Mouse (Mus musculus) hindbrain, embryonic 14.5 days (tissue): Measurements from ENCODE around the gene Prpf38b. TPM values are rescaled to one million over a fixed set of nuclear protein-coding genes. Genes with fewer than 3 reads are reported as not detected.

Source experiments
- ATAC-seq: fragments of 200-750 bp; cut with Nextera tagmentation; 2 replicates; pipeline ENCODE4 v1.8.0; 2017; ENCODE audit warnings: moderate number of reproducible peaks, mild to moderate bottlenecking, moderate TSS enrichment, moderate library complexity; ENCODE audit not compliant: low FRiP score
- DNase-seq: peaks from one replicate; pipeline ENCODE4 v3.0.0-alpha.2; 2015; ENCODE audit warnings: low spot score
- H3K27ac ChIP-seq: fragments of 300-500 bp; sonication (generic); 2 replicates; pipeline ENCODE4 v1.5.1; 2014; ENCODE audit warnings: mild to moderate bottlenecking, moderate library complexity
- H3K27me3 ChIP-seq: fragments of 300-500 bp; sonication (generic); 2 replicates; pipeline ENCODE4 v1.6.1; 2014; ENCODE audit warnings: mild to moderate bottlenecking, low read length, mixed read lengths; ENCODE audit not compliant: control insufficient read depth, insufficient read depth
- H3K36me3 ChIP-seq: fragments of 300-500 bp; sonication (generic); replicated peaks from 2 replicates; pipeline ENCODE4 v1.6.1; 2014; ENCODE audit not compliant: control insufficient read depth, insufficient read depth
- H3K4me1 ChIP-seq: fragments of 300-500 bp; sonication (generic); replicated peaks from 2 replicates; pipeline ENCODE4 v1.6.1; 2014; ENCODE audit warnings: antibody characterized with exemption, low read length, mixed read lengths; ENCODE audit not compliant: control insufficient read depth, insufficient read depth
- H3K4me2 ChIP-seq: fragments of 300-500 bp; sonication (generic); replicated peaks from 2 replicates; pipeline ENCODE4 v1.6.1; 2014; ENCODE audit warnings: mild to moderate bottlenecking, moderate library complexity
- H3K4me3 ChIP-seq: fragments of 300-500 bp; sonication (generic); replicated peaks from 2 replicates; pipeline ENCODE4 v1.5.1; 2014; ENCODE audit warnings: mild to moderate bottlenecking, low read length
- H3K9ac ChIP-seq: fragments of 300-500 bp; sonication (generic); 2 replicates; pipeline ENCODE4 v1.6.1; 2014
- H3K9me3 ChIP-seq: fragments of 300-500 bp; sonication (generic); 2 replicates; pipeline ENCODE4 v1.6.1; 2016; ENCODE audit warnings: low read length; ENCODE audit not compliant: control insufficient read depth
- WGBS: fragments of 180-500 bp; shearing (Covaris S2); extraction: QIAGEN DNeasy Blood & Tissue Kit; methylation state at CpG from one replicate; pipeline ENCODE4 v1.1.7; 2014; 5-methylcytosine and 5-hydroxymethylcytosine counted together
- polyA plus RNA-seq: library from polyadenylated mRNA; unstranded; fragments of >200 nt; fragmentation: Nextera tagmentation; extraction: Ambion mirVana; gene quantifications from 2 replicates; pipeline ENCODE4 v1.2.1, GENCODE M21; 2014

Prpf38b gene
- polyA plus RNA-seq, 1 experiment from 2014 or later = 38.1 TPM

GRCm38 (mm10) chr3:108857124-108857470 is 54.4 kb downstream of the Prpf38b start:
- peaks cover 18% of the 10 kb centered on the region for H3K4me1 ChIP-seq
- no peak overlapping the region for H3K9ac ChIP-seq
- no peak for ATAC-seq
- H3K9me3 ChIP-seq = no peaks in the 10 kb centered on the region
- H3K27me3 ChIP-seq = no peaks in the 10 kb centered on the region
- no peak overlapping the region for H3K27ac ChIP-seq
- 31% methylated on average over 3 of the region's 3 CpGs for WGBS
- no peak overlapping the region for H3K4me3 ChIP-seq
- H3K36me3 ChIP-seq = no peaks in the 10 kb centered on the region
- no peak for DNase-seq
- H3K4me2 ChIP-seq = no peak overlapping the region

- DNase-seq (no peak), ATAC-seq (no peak)
- WGBS = 53% methylated on average over 8 of the region's 8 CpGs
- Histone ChIP-seq H3K27me3 (no peaks in the 10 kb centered on the region), H3K9me3 (no peaks in the 10 kb centered on the region), H3K36me3 (no peaks in the 10 kb centered on the region), H3K4me2 (no peak overlapping the region), H3K4me1 (peaks cover 18% of the 10 kb centered on the region), H3K4me3 (no peak overlapping the region), H3K27ac (no peak overlapping the region), H3K9ac (no peak overlapping the region)
Observed at GRCm38 (mm10) chr3:108856386-108857123, 55.0 kb downstream of the Prpf38b start.

GRCm38 (mm10) chr3:108855864-108856263 is 55.7 kb downstream of the Prpf38b start:
- Histone ChIP-seq H3K27me3 (no peaks in the 10 kb centered on the region), H3K36me3 (no peaks in the 10 kb centered on the region), H3K4me2 (no peak overlapping the region), H3K9me3 (no peaks in the 10 kb centered on the region), H3K27ac (peak overlapping the region; percentile 55; the same call in 1 of the 2 replicates), H3K4me3 (no peak overlapping the region), H3K4me1 (peaks cover 18% of the 10 kb centered on the region), H3K9ac (no peak overlapping the region)
- 77% methylated on average over 10 of the region's 10 CpGs for WGBS
- DNase-seq (peak; percentile 32), ATAC-seq (0 out of 2 replicates have a peak, but pooled peaks have one; percentile 12)

- Histone ChIP-seq H3K4me2 (no peak overlapping the region), H3K9me3 (no peaks in the 10 kb centered on the region), H3K27me3 (no peaks in the 10 kb centered on the region), H3K27ac (peak overlapping the region; percentile 55; the same call in 1 of the 2 replicates), H3K4me1 (peaks cover 18% of the 10 kb centered on the region), H3K36me3 (no peaks in the 10 kb centered on the region), H3K4me3 (no peak overlapping the region), H3K9ac (no peak overlapping the region)
- DNase-seq (peak; percentile 30), ATAC-seq (peak; percentile 41; the same call in 1 of the 2 replicates)
- WGBS = 42% methylated on average over 12 of the region's 12 CpGs
Observed at GRCm38 (mm10) chr3:108855371-108855770, 56.2 kb downstream of the Prpf38b start.

GRCm38 (mm10) chr3:108853266-108853665 is 58.3 kb downstream of the Prpf38b start:
- no peak overlapping the region for H3K4me3 ChIP-seq
- no peak overlapping the region for H3K4me2 ChIP-seq
- no peak for ATAC-seq
- no peak overlapping the region for H3K27ac ChIP-seq
- no peaks in the 10 kb centered on the region for H3K27me3 ChIP-seq
- no peak overlapping the region for H3K9ac ChIP-seq
- H3K4me1 ChIP-seq = peaks cover 15% of the 10 kb centered on the region
- H3K36me3 ChIP-seq = no peaks in the 10 kb centered on the region
- H3K9me3 ChIP-seq = no peaks in the 10 kb centered on the region
- WGBS = 79% methylated on average over 1 of the region's 1 CpGs
- no peak for DNase-seq

Other genes starting within 250 kb of the Prpf38b start
- 22.7 and 24.2 TPM in 2 replicates for gene Gpsm2, start 189.4 kb downstream of the Prpf38b start, polyA plus RNA-seq
- gene Aknad1, start 172.1 kb downstream of the Prpf38b start, polyA plus RNA-seq = not detected in 2 replicates
- gene Stxbp3, start 71.2 kb downstream of the Prpf38b start, polyA plus RNA-seq = 14.5 and 17.9 TPM in 2 replicates
- gene Fndc7, start 21.7 kb downstream of the Prpf38b start, polyA plus RNA-seq = not detected in 2 replicates
- 2.4 and 3.3 TPM in 2 replicates for gene Henmt1, start 28.1 kb upstream of the Prpf38b start, polyA plus RNA-seq
- not detected in 2 replicates for gene Gm9857, start 28.7 kb upstream of the Prpf38b start, polyA plus RNA-seq
- 20.9 and 24.9 TPM in 2 replicates for gene Fam102b, start 115.9 kb upstream of the Prpf38b start, polyA plus RNA-seq
- gene Slc25a54, start 168.7 kb upstream of the Prpf38b start, polyA plus RNA-seq = not detected in 2 replicates
- gene Slc25a24, start 211.4 kb upstream of the Prpf38b start, polyA plus RNA-seq = 5.1 and 5.8 TPM in 2 replicates